In genomic region chr9:15209320-15209719, GRCm38 (mm10) we compare ENCODE assay signal across 18 mouse cellular contexts. TPM values are rescaled to one million over a fixed set of nuclear protein-coding genes. Genes with fewer than 3 reads are reported as not detected.
DNase-seq lines count a peak whose midpoint lies in the region; ATAC-seq lines count a peak whose summit lies in the region.
"Had no signal": no experiment of that assay in that cellular context is flagged by ENCODE, and none has a peak within 500 bp of the region (broad histone marks: within the 10 kb centered on the region; RNA-seq: fewer than 3 reads in every experiment).

No protein-coding gene starts in this region.

- H3K4me1 ChIP-seq in hindbrain, embryonic 11.5 days (replicated peaks; ENCODE audit: control insufficient read depth, insufficient read depth, low read length), result no peaks in the 10 kb centered on the region
- H3K4me1 ChIP-seq: embryonic facial prominence, embryonic 12.5 days; heart, embryonic 12.5 days; hindbrain, embryonic 12.5 days had no signal

- peak; percentile 9 to 11 for DNase-seq in cerebellum, postnatal 25 days
- DNase-seq in layer of hippocampus, postnatal 10 days (ENCODE audit: low spot score in 2 of 2), result peak; percentile 12 to 18
- DNase-seq in layer of hippocampus, adult 8-10 months (ENCODE audit: low spot score in 2 of 2), result no peak
- DNase-seq in thymus, postnatal 0 days (ENCODE audit: low spot score), result peak; percentile 13
- no peak for DNase-seq in thymus, postnatal 36 days
- peak; percentile 1 for DNase-seq in telencephalon, adult 2 months (ENCODE audit: low read depth, low spot score)
- DNase-seq in hindbrain, embryonic 11.5 days (ENCODE audit: low spot score), result no peak
- DNase-seq: adrenal gland, postnatal 10 days; gastrocnemius, postnatal 14 days; heart, postnatal 36 days had no signal

- no peaks in the 10 kb centered on the region for H3K27me3 ChIP-seq in hindbrain, embryonic 11.5 days (ENCODE audit: control insufficient read depth, insufficient read depth, low read length)
- H3K27me3 ChIP-seq: embryonic facial prominence, embryonic 12.5 days; heart, embryonic 12.5 days; hindbrain, embryonic 12.5 days had no signal

- H3K9ac ChIP-seq in hindbrain, embryonic 11.5 days (ENCODE audit: low read depth, low read length), result no peak overlapping the region
- H3K9ac ChIP-seq: embryonic facial prominence, embryonic 12.5 days; heart, embryonic 12.5 days; hindbrain, embryonic 12.5 days had no signal

- no peak overlapping the region for H3K4me2 ChIP-seq in hindbrain, embryonic 11.5 days (replicated peaks; ENCODE audit: low read depth, low read length)
- H3K4me2 ChIP-seq: embryonic facial prominence, embryonic 12.5 days; heart, embryonic 12.5 days; hindbrain, embryonic 12.5 days had no signal

- no peaks in the 10 kb centered on the region for H3K36me3 ChIP-seq in hindbrain, embryonic 11.5 days (ENCODE audit: control insufficient read depth, insufficient read depth, low read length)
- H3K36me3 ChIP-seq: embryonic facial prominence, embryonic 12.5 days; heart, embryonic 12.5 days; hindbrain, embryonic 12.5 days had no signal

- no peaks in the 10 kb centered on the region for H3K9me3 ChIP-seq in hindbrain, embryonic 11.5 days (ENCODE audit: control insufficient read depth, low read length)
- H3K9me3 ChIP-seq: embryonic facial prominence, embryonic 12.5 days; heart, embryonic 12.5 days; hindbrain, embryonic 12.5 days had no signal

- ATAC-seq in cerebellum, adult (ENCODE audit: insufficient number of reproducible peaks, low FRiP score, low TSS enrichment), result no peak
- no peak for ATAC-seq in hindbrain, embryonic 11.5 days (ENCODE audit: low FRiP score)
- ATAC-seq: forebrain, embryonic 16.5 days; hindbrain, embryonic 16.5 days; inflammation-experienced regulatory T-cells, adult 6 months had no signal

- H3K4me3 ChIP-seq in hindbrain, embryonic 11.5 days (ENCODE audit: low read depth, low read length), result no peak overlapping the region
- H3K4me3 ChIP-seq: embryonic facial prominence, embryonic 12.5 days; heart, embryonic 12.5 days; hindbrain, embryonic 12.5 days had no signal

- H3K27ac ChIP-seq in hindbrain, embryonic 11.5 days (ENCODE audit: low read depth, low read length), result no peak overlapping the region
- H3K27ac ChIP-seq: embryonic facial prominence, embryonic 12.5 days; hindbrain, embryonic 12.5 days had no signal

- WGBS in hindbrain, embryonic 11.5 days, result 75% methylated on average over 2 of the region's 2 CpGs

RNA-seq across cellular contexts. Expression of gene Vstm5, which starts 29.5 kb away (rescaled TPM):
- total RNA-seq in layer of hippocampus, postnatal 10 days (2021), result 1 to 10 TPM; 7.0 to 7.2 TPM
- 1 to 10 TPM; 6.1 to 8.6 (median 6.3) TPM for total RNA-seq in layer of hippocampus, adult 8-10 months (2022)
- polyA plus RNA-seq in thymus, postnatal 0 days (2015; fragmentation: Nextera tagmentation; extraction: Ambion mirVana), result 0.60 and 0.65 TPM in 2 replicates
- polyA plus RNA-seq in hindbrain, embryonic 11.5 days (2014; fragmentation: Nextera tagmentation; extraction: Ambion mirVana), result 1.8 and 2.1 TPM in 2 replicates
- polyA plus RNA-seq: C2C12; inflammation-experienced regulatory T-cells, adult 6 months had no signal

Comparison
In these comparisons a context has a peak if more than half of its experiments do, and no peak if none do; other contexts are left out.
1. DNase-seq: peak in cerebellum, postnatal 25 days (2 of 2), layer of hippocampus, postnatal 10 days (2 of 2), thymus, postnatal 0 days (single experiment) and telencephalon, adult 2 months (single experiment); none in layer of hippocampus, adult 8-10 months (0 of 2), thymus, postnatal 36 days (0 of 2) and hindbrain, embryonic 11.5 days (single experiment).